In the genomic region with DNA sequence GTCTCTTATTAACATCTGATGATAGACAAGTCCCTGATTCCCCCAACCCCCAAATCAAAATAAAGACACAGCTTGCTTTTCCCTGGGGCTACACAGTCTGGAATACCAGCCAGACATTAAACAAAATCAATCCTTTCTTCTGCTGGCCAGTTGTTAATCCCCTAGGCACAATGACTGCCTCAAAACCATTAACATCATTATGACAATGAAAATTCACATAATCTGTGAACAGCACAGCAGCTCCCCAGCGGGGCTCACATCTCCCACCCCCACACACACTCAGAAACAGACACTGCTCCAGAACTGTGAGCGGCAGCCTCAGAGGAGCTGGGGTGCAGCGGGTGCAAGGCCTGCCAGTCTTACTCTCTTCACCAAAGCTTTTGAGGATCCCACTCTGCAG, we compare ENCODE assay signal across 13 mouse cellular contexts. TPM values are rescaled to one million over a fixed set of nuclear protein-coding genes. Genes with fewer than 3 reads are reported as not detected.
DNase-seq lines count a peak whose midpoint lies in the region; ATAC-seq and TF ChIP-seq lines count a peak whose summit lies in the region.
"Had no signal": no experiment of that assay in that cellular context is flagged by ENCODE, and none has a peak within 500 bp of the region (broad histone marks: within the 10 kb centered on the region; RNA-seq: fewer than 3 reads in every experiment).

No protein-coding gene starts in this region.

- H3K9me3 ChIP-seq in forebrain, embryonic 11.5 days (ENCODE audit: control insufficient read depth, low read length), result no peaks in the 10 kb centered on the region
- H3K9me3 ChIP-seq in hindbrain, embryonic 16.5 days (ENCODE audit: control insufficient read depth, low read length), result no peaks in the 10 kb centered on the region
- no peaks in the 10 kb centered on the region for H3K9me3 ChIP-seq in neural tube, embryonic 15.5 days (replicated peaks)
- H3K9me3 ChIP-seq: G1E; lung, embryonic 15.5 days had no signal

- 0 out of 2 replicates have a peak overlapping the region, but pooled peaks have one; percentile 5 for H3K27ac ChIP-seq in layer of hippocampus, adult 2 months
- H3K27ac ChIP-seq in forebrain, embryonic 11.5 days (ENCODE audit: low read depth, low read length), result 0 out of 2 replicates have a peak overlapping the region, but pooled peaks have one; percentile 25
- H3K27ac ChIP-seq in hindbrain, embryonic 16.5 days (ENCODE audit: low read depth, low read length), result peak overlapping the region; percentile 29; the same call in 1 of the 2 replicates
- no peak overlapping the region; the same call in 1 of the 2 replicates for H3K27ac ChIP-seq in neural tube, embryonic 15.5 days (replicated peaks)
- H3K27ac ChIP-seq: lung, embryonic 15.5 days had no signal

- no peak for TF ChIP-seq CTCF in layer of hippocampus, adult 2 months (conservative IDR thresholded peaks at IDR 0.05)

- no peaks in the 10 kb centered on the region for H3K36me3 ChIP-seq in forebrain, embryonic 11.5 days (ENCODE audit: control insufficient read depth, insufficient read depth, low read length)
- no peaks in the 10 kb centered on the region for H3K36me3 ChIP-seq in hindbrain, embryonic 16.5 days (ENCODE audit: control insufficient read depth, insufficient read depth, low read length)
- H3K36me3 ChIP-seq in neural tube, embryonic 15.5 days, result no peaks in the 10 kb centered on the region
- H3K36me3 ChIP-seq: G1E; lung, embryonic 15.5 days had no signal

- WGBS in forebrain, embryonic 11.5 days, result 14% methylated on average over 3 of the region's 3 CpGs
- 46% methylated on average over 3 of the region's 3 CpGs for WGBS in hindbrain, embryonic 16.5 days
- 19% methylated on average over 3 of the region's 3 CpGs for whole genome bisulfite sequencing in neural tube, embryonic 15.5 days

- H3K4me3 ChIP-seq in layer of hippocampus, adult 2 months, result peak overlapping the region; percentile 42
- no peak overlapping the region for H3K4me3 ChIP-seq in forebrain, embryonic 11.5 days (ENCODE audit: low read depth, low read length)
- no peak overlapping the region for H3K4me3 ChIP-seq in hindbrain, embryonic 16.5 days (ENCODE audit: low read length)
- no peak overlapping the region for H3K4me3 ChIP-seq in neural tube, embryonic 15.5 days (replicated peaks)
- H3K4me3 ChIP-seq: lung, embryonic 15.5 days had no signal

- 0 out of 2 replicates have a peak overlapping the region, but pooled peaks have one; percentile 1 for H3K9ac ChIP-seq in forebrain, embryonic 11.5 days (ENCODE audit: low read length)
- peak overlapping the region; percentile 27 for H3K9ac ChIP-seq in hindbrain, embryonic 16.5 days (ENCODE audit: low read depth, low read length)
- peak overlapping the region; percentile 24; the same call in 1 of the 2 replicates for H3K9ac ChIP-seq in neural tube, embryonic 15.5 days (replicated peaks)
- H3K9ac ChIP-seq: lung, embryonic 15.5 days had no signal

- H3K4me1 ChIP-seq in forebrain, embryonic 11.5 days (replicated peaks; ENCODE audit: control insufficient read depth, insufficient read depth, low read length), result peaks cover 21% of the 10 kb centered on the region
- H3K4me1 ChIP-seq in hindbrain, embryonic 16.5 days (ENCODE audit: control insufficient read depth, insufficient read depth, low read depth, low read length), result peaks cover 24% of the 10 kb centered on the region
- H3K4me1 ChIP-seq in neural tube, embryonic 15.5 days, result peaks cover 34% of the 10 kb centered on the region

- no peak overlapping the region; the same call in 1 of the 2 replicates for H3K4me2 ChIP-seq in forebrain, embryonic 11.5 days (ENCODE audit: low read depth, low read length, severe bottlenecking)
- H3K4me2 ChIP-seq in hindbrain, embryonic 16.5 days (ENCODE audit: low read length), result peak overlapping the region; percentile 1; the same call in 1 of the 2 replicates
- peak overlapping the region; percentile 17; the same call in 1 of the 2 replicates for H3K4me2 ChIP-seq in neural tube, embryonic 15.5 days
- H3K4me2 ChIP-seq: lung, embryonic 15.5 days had no signal

- no peak for ATAC-seq in forebrain, embryonic 11.5 days (replicated peaks; ENCODE audit: low FRiP score)
- ATAC-seq in hindbrain, embryonic 16.5 days, result no peak
- ATAC-seq in neural tube, embryonic 15.5 days (ENCODE audit: low FRiP score), result no peak

- no peaks in the 10 kb centered on the region; the same call in 1 of the 2 replicates for H3K27me3 ChIP-seq in forebrain, embryonic 11.5 days (ENCODE audit: control insufficient read depth, insufficient read depth, low read length)
- H3K27me3 ChIP-seq in hindbrain, embryonic 16.5 days (replicated peaks; ENCODE audit: control insufficient read depth, insufficient read depth, low read length), result no peaks in the 10 kb centered on the region
- H3K27me3 ChIP-seq in neural tube, embryonic 15.5 days (replicated peaks), result no peaks in the 10 kb centered on the region
- H3K27me3 ChIP-seq: lung, embryonic 15.5 days had no signal

- DNase-seq in layer of hippocampus, adult 2 months (ENCODE audit: low spot score in 2 of 2), result no peak
- no peak for DNase-seq in layer of hippocampus, postnatal 14 days (ENCODE audit: low spot score in 2 of 2)
- peak; percentile 58 for DNase-seq in forebrain, embryonic 11.5 days (ENCODE audit: low spot score)
- DNase-seq in lung, postnatal 14 days, result no peak
- no peak for DNase-seq in natural killer cell, adult 2 months (ENCODE audit: low spot score in 2 of 2)
- DNase-seq in embryo, embryonic 9.5 days (ENCODE audit: extremely low spot score), result no peak
- DNase-seq: adrenal gland, postnatal 25 days; embryo, embryonic 11 days; gastrocnemius, postnatal 36 days had no signal

RNA-seq across cellular contexts. Expression of gene Ypel2, which starts 3.2 kb away (rescaled TPM):
- total RNA-seq in layer of hippocampus, adult 2 months (2021), result 10 to 100 TPM; 23.3 to 23.6 TPM
- total RNA-seq in layer of hippocampus, postnatal 14 days (2021), result 10 to 100 TPM; 20.5 to 21.9 TPM
- 5.4 and 6.0 TPM in 2 replicates for polyA plus RNA-seq in forebrain, embryonic 11.5 days (2014; fragmentation: Nextera tagmentation; extraction: Ambion mirVana)
- 4.0 and 4.1 TPM in 2 replicates for polyA plus RNA-seq in hindbrain, embryonic 16.5 days (2015; fragmentation: Nextera tagmentation; extraction: Ambion mirVana)
- polyA plus RNA-seq in neural tube, embryonic 15.5 days (2015; fragmentation: Nextera tagmentation; extraction: Ambion mirVana), result 3.4 and 4.1 TPM in 2 replicates
